Mouse (Mus musculus): ENCODE data around the gene Tbc1d10b.

GRCm38 (mm10) chr7:127165607-127166493 is 42.4 kb downstream of the Tbc1d10b start:
- peak; percentile 55 for TF ChIP-seq MAZ (IDR thresholded peaks at IDR 0.05; ENCODE audit: low read depth, low read length)
- TF ChIP-seq POLR2A (IDR thresholded peaks at IDR 0.05; ENCODE audit: low read depth, low read length) = peak; percentile 37
- TF ChIP-seq CTCF (conservative IDR thresholded peaks at IDR 0.05 in 1 of 2, IDR thresholded peaks at IDR 0.05 in 1 of 2; ENCODE audit: low read depth in 2 of 2, low read length in 2 of 2) = no peak
- TF ChIP-seq ZNF384 (IDR thresholded peaks at IDR 0.05; ENCODE audit: low read depth, low read length) = no peak
- no peak for TF ChIP-seq RAD21 (IDR thresholded peaks at IDR 0.05; ENCODE audit: low read depth, low read length)
- peak; percentile 72; the same call in 1 of the 2 replicates for TF ChIP-seq CHD1 (IDR thresholded peaks at IDR 0.05; ENCODE audit: low read depth, low read length)
- TF ChIP-seq SMC3 (IDR thresholded peaks at IDR 0.05; ENCODE audit: low read depth, low read length) = no peak
- TF ChIP-seq MXI1 (IDR thresholded peaks at IDR 0.05; ENCODE audit: low read depth, low read length) = peak; percentile 84
- no peak for TF ChIP-seq NRF1 (IDR thresholded peaks at IDR 0.05; ENCODE audit: low read depth, low read length)
- TF ChIP-seq HCFC1 (IDR thresholded peaks at IDR 0.05; ENCODE audit: low read depth, low read length) = 0 out of 2 replicates have a peak, but pooled peaks have one; percentile 16
- TF ChIP-seq EP300 (IDR thresholded peaks at IDR 0.05; ENCODE audit: low read length) = peak; percentile 73
- 0 out of 2 replicates have a peak, but pooled peaks have one; percentile 28 for TF ChIP-seq KAT2A (IDR thresholded peaks at IDR 0.05; ENCODE audit: insufficient replicate concordance, low read length)
- no peak for TF ChIP-seq POLR2AphosphoS2 (IDR thresholded peaks at IDR 0.05; ENCODE audit: low read depth, low read length)
